Mouse (Mus musculus) E14TG2a.4 (cell line): Measurements from ENCODE around the gene Nol8.

Experiments
- H3K27me3 ChIP-seq: 2 replicates; pipeline ENCODE4 v1.6.1; 2014; ENCODE audit warnings: low read length, control low read depth; ENCODE audit not compliant: insufficient read depth
- H3K36me3 ChIP-seq: 2 replicates; pipeline ENCODE4 v1.6.1; 2014; ENCODE audit warnings: low read length, control low read depth; ENCODE audit not compliant: insufficient read depth
- H3K4me1 ChIP-seq: replicated peaks from 2 replicates; pipeline ENCODE4 v1.6.1; 2014; ENCODE audit warnings: low read depth, low read length, control low read depth
- H3K4me3 ChIP-seq: replicated peaks from 2 replicates; pipeline ENCODE4 v1.5.1; 2014; ENCODE audit warnings: mild to moderate bottlenecking, low read length
- H3K9me3 ChIP-seq: 2 replicates; pipeline ENCODE4 v1.6.1; 2014; ENCODE audit warnings: low read length, control low read depth
- CTCF ChIP-seq: conservative IDR thresholded peaks from 2 replicates; pipeline ENCODE4 v1.5.1; 2014; ENCODE audit warnings: low read length
- NANOG ChIP-seq: IDR thresholded peaks from 2 replicates; pipeline ENCODE4 v1.6.1; 2014; ENCODE audit warnings: borderline replicate concordance, low read length, mixed read lengths
- POU5F1 ChIP-seq: IDR thresholded peaks from 2 replicates; pipeline ENCODE4 v1.6.1; 2014; ENCODE audit warnings: low read length, borderline replicate concordance

Gene Nol8

DNA sequence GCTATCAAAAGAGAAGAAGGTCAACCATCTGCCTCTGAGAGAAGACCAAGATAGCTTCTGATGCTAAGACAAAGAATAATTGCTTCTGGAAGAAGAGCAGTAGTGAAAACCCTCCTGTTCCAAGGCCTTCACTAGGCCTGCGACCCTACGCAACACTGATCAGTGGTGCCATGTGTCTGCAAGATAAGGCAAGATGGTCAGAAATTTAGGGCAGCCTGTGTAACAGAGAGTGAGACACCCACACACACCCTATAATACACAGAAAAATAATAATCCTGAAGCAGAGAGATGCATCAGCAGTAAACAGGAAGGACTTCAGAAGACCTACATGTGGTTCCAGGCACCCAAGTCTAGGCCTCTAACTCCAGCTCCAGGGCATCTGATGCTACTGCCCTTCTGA lies 12.9 kb upstream of the Nol8 start:
- Histone ChIP-seq H3K27me3 (no peaks in the 10 kb centered on the region), H3K9me3 (no peaks in the 10 kb centered on the region), H3K36me3 (peaks cover 52% of the 10 kb centered on the region), H3K4me3 (no peak overlapping the region), H3K4me1 (no peaks in the 10 kb centered on the region)
- TF ChIP-seq POU5F1 (no peak), NANOG (no peak), CTCF (no peak)

GRCm38 (mm10) chr13:49642650-49643049 lies 10.2 kb upstream of the Nol8 start:
- H3K4me3 ChIP-seq = no peak overlapping the region
- H3K36me3 ChIP-seq = peaks cover 58% of the 10 kb centered on the region
- TF ChIP-seq CTCF (no peak), POU5F1 (no peak), NANOG (no peak)
- 0 out of 2 replicates have a peak, but pooled peaks cover 5% of the 10 kb centered on the region for H3K4me1 ChIP-seq
- H3K9me3 ChIP-seq = no peaks in the 10 kb centered on the region
- no peaks in the 10 kb centered on the region for H3K27me3 ChIP-seq

DNA sequence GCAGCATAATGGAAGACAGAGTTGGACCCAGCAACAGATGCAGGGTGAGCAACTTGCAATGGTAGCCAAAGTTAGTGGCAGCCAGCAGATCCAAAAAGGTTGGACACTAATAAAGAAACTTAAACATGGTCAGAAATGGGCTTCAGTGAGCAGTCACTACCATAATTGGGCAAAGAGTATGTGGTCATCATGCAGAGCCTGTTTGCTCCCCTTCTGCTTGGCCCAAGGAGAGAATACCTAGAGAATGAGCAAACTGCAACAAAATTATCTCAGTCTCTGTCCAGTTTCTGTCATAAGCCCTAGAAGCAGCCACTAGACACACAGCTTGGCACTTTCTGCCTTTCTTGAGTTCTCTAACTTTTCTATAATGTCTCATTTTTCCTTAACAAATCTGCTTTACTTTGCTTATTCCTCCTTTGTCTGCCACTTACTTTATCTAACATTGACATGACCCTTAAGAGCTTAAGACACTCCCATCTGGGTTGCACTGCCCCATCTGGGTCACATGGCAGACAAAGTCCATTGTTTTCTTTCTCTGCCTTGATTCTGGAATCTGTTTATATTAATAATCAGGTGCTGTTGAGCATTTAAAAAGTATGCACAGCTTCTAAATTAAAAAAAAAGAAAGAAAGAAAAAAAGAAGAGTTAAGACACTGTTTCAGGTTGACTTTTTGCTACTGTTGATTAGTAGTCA lies 9.1 kb upstream of the Nol8 start:
- peaks cover 62% of the 10 kb centered on the region for H3K36me3 ChIP-seq
- H3K27me3 ChIP-seq = no peaks in the 10 kb centered on the region
- no peak overlapping the region for H3K4me3 ChIP-seq
- no peaks in the 10 kb centered on the region for H3K9me3 ChIP-seq
- no peak for TF ChIP-seq POU5F1
- no peak for TF ChIP-seq NANOG
- no peak for TF ChIP-seq CTCF
- H3K4me1 ChIP-seq = 0 out of 2 replicates have a peak, but pooled peaks cover 5% of the 10 kb centered on the region

- peak; percentile 53 for TF ChIP-seq CTCF
- TF ChIP-seq NANOG = no peak
- no peak for TF ChIP-seq POU5F1
- Histone ChIP-seq H3K4me3 (no peak overlapping the region), H3K9me3 (no peaks in the 10 kb centered on the region), H3K36me3 (peaks cover 64% of the 10 kb centered on the region), H3K4me1 (0 out of 2 replicates have a peak, but pooled peaks cover 5% of the 10 kb centered on the region), H3K27me3 (no peaks in the 10 kb centered on the region)
These were observed 7.9 kb upstream of the Nol8 start for GRCm38 (mm10) chr13:49644731-49645529.

GRCm38 (mm10) chr13:49646019-49646418 lies 6.9 kb upstream of the Nol8 start:
- H3K4me1 ChIP-seq = peaks cover 14% of the 10 kb centered on the region
- TF ChIP-seq POU5F1 (no peak), NANOG (no peak), CTCF (no peak)

GRCm38 (mm10) chr13:49651136-49651535 lies 1.7 kb upstream of the Nol8 start:
- no peaks in the 10 kb centered on the region for H3K9me3 ChIP-seq
- peaks cover 46% of the 10 kb centered on the region for H3K36me3 ChIP-seq
- TF ChIP-seq CTCF (no peak), NANOG (no peak), POU5F1 (no peak)
- H3K4me1 ChIP-seq = peaks cover 21% of the 10 kb centered on the region
- no peaks in the 10 kb centered on the region for H3K27me3 ChIP-seq
- peak overlapping the region; percentile 99 for H3K4me3 ChIP-seq

More at GRCm38 (mm10) chr13:49646019-49646418, 6.9 kb upstream of the Nol8 start:
- Histone ChIP-seq H3K4me3 (no peak overlapping the region), H3K36me3 (peaks cover 59% of the 10 kb centered on the region), H3K9me3 (no peaks in the 10 kb centered on the region), H3K27me3 (no peaks in the 10 kb centered on the region)

- Histone ChIP-seq H3K4me1 (peaks cover 21% of the 10 kb centered on the region), H3K27me3 (no peaks in the 10 kb centered on the region)
- TF ChIP-seq POU5F1 (no peak), CTCF (no peak), NANOG (no peak)
These were observed 1.0 kb upstream of the Nol8 start for GRCm38 (mm10) chr13:49651781-49652351.

DNA sequence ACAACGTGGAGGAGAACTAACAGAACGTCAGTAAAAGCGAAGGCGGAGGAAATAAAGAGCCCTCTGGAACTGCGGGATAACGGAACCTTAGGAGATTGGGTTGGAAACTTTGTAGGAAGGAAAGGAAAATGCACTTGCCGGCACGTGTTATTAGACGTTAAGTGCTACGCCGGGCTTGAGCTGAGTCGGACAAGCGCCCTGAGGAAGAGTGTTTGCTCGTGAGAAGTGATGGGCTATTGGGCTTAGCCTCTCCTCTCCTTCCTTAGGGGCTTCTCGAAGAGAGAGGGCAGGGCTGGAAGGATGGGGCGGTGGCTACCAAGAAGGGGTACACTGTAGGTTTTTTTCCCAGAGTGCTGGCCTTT lies 283 bp downstream of the Nol8 start:
- H3K4me1 ChIP-seq = peaks cover 21% of the 10 kb centered on the region
- H3K36me3 ChIP-seq = peaks cover 53% of the 10 kb centered on the region
- TF ChIP-seq NANOG (no peak), CTCF (no peak), POU5F1 (no peak)
- peak overlapping the region; percentile 99 for H3K4me3 ChIP-seq
- H3K27me3 ChIP-seq = no peaks in the 10 kb centered on the region
- no peaks in the 10 kb centered on the region for H3K9me3 ChIP-seq

More at GRCm38 (mm10) chr13:49651781-49652351, 1.0 kb upstream of the Nol8 start:
- peaks cover 44% of the 10 kb centered on the region for H3K36me3 ChIP-seq
- peak overlapping the region; percentile 99 for H3K4me3 ChIP-seq
- no peaks in the 10 kb centered on the region for H3K9me3 ChIP-seq
